Mouse (Mus musculus) liver, adult (tissue): ENCODE data around the gene Rcor3.

ENCODE experiments used
- GATA4 ChIP-seq: IDR thresholded peaks from 2 replicates; pipeline ENCODE4 v1.6.1; 2014; ENCODE audit warnings: mild to moderate bottlenecking, low read length; ENCODE audit not compliant: insufficient replicate concordance

Gene Rcor3

GRCm38 (mm10) chr1:192137926-192138910, at the start of gene Rcor3:
Rcor3 (minus strand) TSS chr1:192138062.
- no peak for TF ChIP-seq GATA4

GRCm38 (mm10) chr1:192181696-192182257, 43.9 kb upstream of the Rcor3 start:
- no peak for TF ChIP-seq GATA4

GRCm38 (mm10) chr1:192179877-192180276, 42.0 kb upstream of the Rcor3 start:
- TF ChIP-seq GATA4: no peak

GRCm38 (mm10) chr1:192171477-192171876, 33.6 kb upstream of the Rcor3 start:
- TF ChIP-seq GATA4: no peak

GRCm38 (mm10) chr1:192151179-192151578, 13.3 kb upstream of the Rcor3 start:
- TF ChIP-seq GATA4: no peak

- no peak for TF ChIP-seq GATA4
These were observed 2.5 kb upstream of the Rcor3 start for GRCm38 (mm10) chr1:192140313-192140712.

GRCm38 (mm10) chr1:192137291-192137925, 454 bp downstream of the Rcor3 start:
- no peak for TF ChIP-seq GATA4

- no peak for TF ChIP-seq GATA4
These were observed 1.1 kb downstream of the Rcor3 start for GRCm38 (mm10) chr1:192136561-192137290.

GRCm38 (mm10) chr1:192130202-192130601, 7.7 kb downstream of the Rcor3 start:
- TF ChIP-seq GATA4: no peak

GRCm38 (mm10) chr1:192128343-192128742, 9.5 kb downstream of the Rcor3 start:
- no peak for TF ChIP-seq GATA4

- no peak for TF ChIP-seq GATA4
These were observed 12.1 kb downstream of the Rcor3 start for GRCm38 (mm10) chr1:192125761-192126160.

GRCm38 (mm10) chr1:192116262-192116661, 21.6 kb downstream of the Rcor3 start:
- TF ChIP-seq GATA4: no peak

GRCm38 (mm10) chr1:192115378-192115777, 22.5 kb downstream of the Rcor3 start:
- TF ChIP-seq GATA4: no peak

- TF ChIP-seq GATA4: no peak
These were observed 28.7 kb downstream of the Rcor3 start for GRCm38 (mm10) chr1:192109169-192109568.

GRCm38 (mm10) chr1:192107352-192107751, 30.5 kb downstream of the Rcor3 start:
- no peak for TF ChIP-seq GATA4
